Mouse (Mus musculus) liver, postnatal 0 days (tissue): ENCODE measurements around the gene R3hdm4. TPM values are rescaled to one million over a fixed set of nuclear protein-coding genes. Genes with fewer than 3 reads are reported as not detected.
A peak's percentile ranks its signal among the peaks of the same experiment; 100 is the strongest.
"Not testable (repeated sequence)": the region's sequence is repeated elsewhere in the genome, so short reads cannot be mapped to it uniquely, and the experiment has no call there.

Experiments
- ATAC-seq: fragments of 200-750 bp; cut with Nextera tagmentation; 2 replicates; pipeline ENCODE4 v1.8.0; 2017; ENCODE audit warnings: mild to moderate bottlenecking, moderate library complexity
- DNase-seq: peaks from one replicate; pipeline ENCODE4 v3.0.0-alpha.2; 2016
- H3K27ac ChIP-seq: fragments of 300-500 bp; sonication (generic); 2 replicates; pipeline ENCODE4 v1.5.1; 2014; ENCODE audit warnings: antibody characterized with exemption, moderate library complexity, mild to moderate bottlenecking, low read depth
- H3K27me3 ChIP-seq: fragments of 300-500 bp; sonication (generic); 2 replicates; pipeline ENCODE4 v1.6.1; 2014; ENCODE audit warnings: low read length, control low read depth, mixed read lengths; ENCODE audit not compliant: insufficient read depth
- H3K36me3 ChIP-seq: fragments of 300-500 bp; sonication (generic); replicated peaks from 2 replicates; pipeline ENCODE4 v1.6.1; 2014; ENCODE audit warnings: mild to moderate bottlenecking, control low read depth, low read length, moderate library complexity, mixed read lengths; ENCODE audit not compliant: insufficient read depth
- H3K4me1 ChIP-seq: fragments of 300-500 bp; sonication (generic); 2 replicates; pipeline ENCODE4 v1.6.1; 2014; ENCODE audit warnings: antibody characterized with exemption, mild to moderate bottlenecking, control low read depth; ENCODE audit not compliant: insufficient read depth
- H3K4me2 ChIP-seq: fragments of 300-500 bp; sonication (generic); 2 replicates; pipeline ENCODE4 v1.6.1; 2014; ENCODE audit warnings: low read depth, mild to moderate bottlenecking, low read length, moderate library complexity, mixed read lengths
- H3K4me3 ChIP-seq: fragments of 300-500 bp; sonication (generic); 2 replicates; pipeline ENCODE4 v1.5.1; 2014; ENCODE audit warnings: low read depth, low read length
- H3K9ac ChIP-seq: fragments of 300-500 bp; sonication (generic); replicated peaks from 2 replicates; pipeline ENCODE4 v1.6.1; 2014; ENCODE audit warnings: mild to moderate bottlenecking, moderate library complexity
- H3K9me3 ChIP-seq: fragments of 300-500 bp; sonication (generic); 2 replicates; pipeline ENCODE4 v1.6.1; 2016; ENCODE audit warnings: mild to moderate bottlenecking, control low read depth, low read length, mixed read lengths
- CTCF ChIP-seq: sonication (generic); IDR thresholded peaks from 2 replicates; pipeline ENCODE4 v1.5.1; 2016; ENCODE audit warnings: antibody characterized with exemption, low read depth
- EP300 ChIP-seq: IDR thresholded peaks from 2 replicates; pipeline ENCODE4 v1.6.1; 2016; ENCODE audit warnings: antibody characterized with exemption, low read depth, mild to moderate bottlenecking
- WGBS: fragments of 180-500 bp; shearing (Covaris S2); extraction: QIAGEN DNeasy Blood & Tissue Kit; methylation state at CpG from one replicate; pipeline ENCODE4 v1.1.7; 2014; ENCODE audit not compliant: insufficient replicate concordance; 5-methylcytosine and 5-hydroxymethylcytosine counted together
- polyA plus RNA-seq: library from polyadenylated mRNA; unstranded; fragments of >200 nt; fragmentation: Nextera tagmentation; extraction: Ambion mirVana; gene quantifications from 2 replicates; pipeline ENCODE4 v1.2.1, GENCODE M21; 2015

The R3hdm4 gene
- polyA plus RNA-seq, 1 experiment from 2014 or later: 51.7 TPM

DNA sequence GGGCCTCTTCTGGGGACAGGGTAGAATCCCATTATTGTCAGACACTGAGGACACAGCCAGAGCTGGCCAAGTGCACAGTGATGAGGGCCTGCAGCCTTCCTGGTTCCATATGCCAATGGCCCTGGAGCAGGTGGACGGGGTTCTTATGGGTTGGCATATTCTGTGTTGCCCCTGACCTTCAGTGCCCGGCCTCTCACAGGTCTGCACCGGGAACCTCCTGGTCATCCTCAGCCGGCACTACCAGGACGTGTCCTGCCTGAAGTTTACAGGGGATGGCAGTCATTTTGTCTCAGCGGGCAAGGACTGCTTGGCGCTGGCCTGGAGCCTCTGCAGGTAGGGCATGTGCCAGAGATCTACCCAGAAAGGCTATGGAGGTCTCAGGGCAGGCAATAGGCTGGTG lies 43.7 kb upstream of the R3hdm4 start:
- TF ChIP-seq CTCF: no peak
- no peak for TF ChIP-seq EP300
- H3K4me3 ChIP-seq: no peak overlapping the region
- H3K4me2 ChIP-seq: no peak overlapping the region
- no peaks in the 10 kb centered on the region for H3K9me3 ChIP-seq
- ATAC-seq (no peak), DNase-seq (no peak)
- H3K36me3 ChIP-seq: peaks cover 49% of the 10 kb centered on the region
- H3K9ac ChIP-seq: no peak overlapping the region
- WGBS: 92% methylated on average over 7 of the region's 7 CpGs
- no peaks in the 10 kb centered on the region for H3K27me3 ChIP-seq
- peaks cover 11% of the 10 kb centered on the region for H3K4me1 ChIP-seq
- H3K27ac ChIP-seq: no peak overlapping the region

DNA sequence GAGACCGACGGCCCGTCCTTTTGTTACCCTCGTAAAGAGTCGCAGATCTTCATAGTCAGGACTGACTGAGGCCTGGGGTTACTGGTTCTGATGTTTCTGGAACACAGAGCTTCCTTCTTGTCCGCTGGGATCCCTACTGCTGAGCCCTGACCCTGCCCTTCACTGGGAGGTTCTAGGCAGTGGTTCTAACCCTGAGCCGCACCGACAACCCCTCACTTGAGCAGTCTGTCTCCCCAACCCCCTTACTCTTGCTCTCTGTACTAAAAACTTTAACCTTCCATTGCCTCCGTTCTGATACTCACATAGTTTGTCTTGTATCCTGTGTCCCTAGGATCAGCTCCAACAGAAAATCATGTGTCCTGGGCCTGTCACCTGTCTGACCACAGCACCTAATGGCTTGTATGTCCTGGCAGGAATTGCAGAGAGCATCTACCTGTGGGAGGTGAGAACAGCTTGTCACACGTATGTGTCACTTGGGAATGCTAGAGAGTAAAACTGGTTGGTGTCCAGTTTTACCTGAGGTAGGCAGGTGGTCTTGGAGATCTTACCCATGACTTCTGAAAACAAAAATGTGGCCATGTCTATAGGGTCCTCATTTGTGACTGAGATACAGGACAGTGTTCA lies 39.8 kb upstream of the R3hdm4 start:
- ATAC-seq (no peak), DNase-seq (no peak)
- H3K27ac ChIP-seq: peak overlapping the region; percentile 52; the same call in 1 of the 2 replicates
- H3K9me3 ChIP-seq: no peaks in the 10 kb centered on the region
- WGBS: 7% methylated on average over 10 of the region's 10 CpGs
- H3K4me1 ChIP-seq: peaks cover 15% of the 10 kb centered on the region
- peak overlapping the region; percentile 99 for H3K4me2 ChIP-seq
- H3K36me3 ChIP-seq: peaks cover 24% of the 10 kb centered on the region
- H3K4me3 ChIP-seq: peak overlapping the region; percentile 98
- no peak for TF ChIP-seq EP300
- no peak for TF ChIP-seq CTCF
- H3K27me3 ChIP-seq: no peaks in the 10 kb centered on the region
- peak overlapping the region; percentile 83 for H3K9ac ChIP-seq

DNA sequence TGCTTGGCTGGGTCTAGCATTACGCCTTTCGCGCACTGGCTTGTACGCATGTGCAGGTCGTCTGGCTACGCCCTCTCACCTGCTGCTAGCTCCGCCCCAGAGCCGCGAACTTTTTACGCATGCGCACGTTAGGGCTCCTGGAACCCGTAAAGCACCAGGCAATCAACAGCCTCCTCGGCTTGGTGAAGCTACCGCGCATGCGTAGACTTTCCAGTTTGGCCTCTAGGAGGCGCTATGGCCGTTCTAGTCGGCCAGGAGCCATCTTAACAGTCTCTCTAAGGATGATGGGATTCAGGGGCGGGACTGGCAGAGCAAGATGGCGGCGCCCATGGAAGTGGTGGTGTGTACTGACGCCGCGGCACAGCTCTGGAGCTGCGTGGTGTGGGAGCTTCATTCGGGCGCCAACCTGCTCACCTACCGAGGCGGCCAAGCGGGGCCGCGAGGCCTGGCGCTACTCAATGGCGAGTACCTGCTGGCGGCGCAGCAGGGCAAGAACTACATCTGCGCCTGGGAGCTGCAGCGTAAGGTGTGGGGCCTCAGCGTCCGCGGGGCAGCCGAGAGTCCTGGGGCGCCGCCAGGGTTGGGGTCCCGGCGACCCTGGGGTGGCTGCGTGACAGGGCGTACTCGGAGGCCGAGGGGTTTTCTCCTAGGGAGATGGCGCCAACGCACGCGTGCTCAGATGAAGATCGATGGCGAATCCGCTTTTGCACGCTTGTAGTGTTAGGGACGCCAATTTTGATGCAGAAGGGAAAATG lies 39.0 kb upstream of the R3hdm4 start, which contains the start of gene Wdr18:
TSS of gene Wdr18 (plus strand) at position 306 of the 755 bp plus-strand sequence.
- Histone ChIP-seq H3K4me1 (peaks cover 15% of the 10 kb centered on the region), H3K9me3 (no peaks in the 10 kb centered on the region), H3K27me3 (no peaks in the 10 kb centered on the region), H3K4me2 (peak within 1 kb of the TSS; percentile 99), H3K36me3 (peaks cover 17% of the 10 kb centered on the region), H3K27ac (peak within 1 kb of the TSS; percentile 74), H3K4me3 (peak within 1 kb of the TSS; percentile 98), H3K9ac (peak within 1 kb of the TSS; percentile 83)
- DNase-seq: peak; percentile 100
- TF ChIP-seq EP300 (0 out of 2 replicates have a peak, but pooled peaks have one; percentile 14), CTCF (peak; percentile 100)
- under 1% methylated on average over 61 of the region's 61 CpGs for WGBS
- peak; percentile 94 for ATAC-seq

DNA sequence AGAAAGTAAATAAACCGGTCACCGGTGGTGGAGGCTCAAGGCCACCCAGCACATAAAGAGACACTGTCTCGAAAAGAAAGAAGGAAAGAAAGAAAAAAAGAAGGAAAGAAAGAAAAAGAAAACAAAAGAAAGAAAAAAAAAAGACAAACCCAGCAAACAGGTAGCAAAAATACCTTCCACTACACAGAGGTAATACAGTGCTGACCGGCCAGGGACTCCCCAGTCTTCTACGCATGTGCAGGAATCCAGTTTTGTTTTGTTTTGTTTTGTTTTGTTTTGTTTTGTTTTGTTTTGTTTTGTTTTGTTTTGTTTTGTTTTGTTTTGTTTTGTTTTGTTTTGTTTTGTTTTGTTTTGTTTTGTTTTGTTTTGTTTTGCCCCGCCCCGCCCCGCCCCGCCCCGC lies 38.4 kb upstream of the R3hdm4 start:
- H3K4me2 ChIP-seq: peak overlapping the region; percentile 53
- ATAC-seq: peak; percentile 26
- not testable (repeated sequence) for H3K9me3 ChIP-seq, DNase-seq, H3K27me3 ChIP-seq, H3K9ac ChIP-seq
- H3K27ac ChIP-seq: peak overlapping the region; percentile 74
- H3K4me1 ChIP-seq: peaks cover 15% of the 10 kb centered on the region
- WGBS: 34% methylated on average over 10 of the region's 10 CpGs
- peaks cover 12% of the 10 kb centered on the region for H3K36me3 ChIP-seq
- H3K4me3 ChIP-seq: peak overlapping the region; percentile 98; the same call in 1 of the 2 replicates

DNA sequence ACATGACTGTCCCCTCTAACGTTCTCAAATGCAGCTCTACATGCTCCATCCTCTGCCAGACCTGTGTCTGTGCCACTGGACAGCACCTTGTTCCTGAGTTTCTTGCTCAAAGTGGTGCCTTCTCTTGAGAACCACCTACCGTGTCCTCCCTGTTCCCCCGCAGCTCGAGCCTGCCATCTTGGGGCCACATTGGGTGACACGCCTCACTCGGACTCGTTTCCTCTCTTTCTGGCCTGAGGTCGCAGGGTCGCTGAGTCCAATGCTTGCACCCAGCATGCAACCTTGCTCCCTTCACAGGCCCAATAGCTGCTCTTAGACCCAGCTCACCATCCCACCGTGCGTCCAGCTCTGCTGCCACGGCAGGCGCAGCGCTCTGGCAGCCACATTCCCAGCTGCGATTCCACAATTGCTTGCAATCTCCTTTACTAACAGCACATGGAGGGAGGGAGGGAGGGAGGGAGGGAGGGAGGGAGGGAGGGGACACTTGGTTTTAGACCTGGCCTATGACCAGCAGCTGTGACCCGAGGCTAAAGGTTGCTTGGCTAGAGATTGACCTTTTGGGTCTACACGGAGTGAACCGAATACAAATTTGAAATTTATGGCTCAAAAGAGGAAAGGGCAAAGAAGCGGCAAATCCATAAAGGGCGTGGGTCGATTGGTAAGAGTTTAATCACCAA lies 37.3 kb upstream of the R3hdm4 start:
- DNase-seq (peak; percentile 88), ATAC-seq (peak; percentile 28)
- 16% methylated on average over 21 of the region's 21 CpGs for WGBS
- H3K9ac ChIP-seq: no peak overlapping the region
- TF ChIP-seq CTCF (peak; percentile 99), EP300 (no peak)
- peaks cover 15% of the 10 kb centered on the region for H3K36me3 ChIP-seq
- no peaks in the 10 kb centered on the region for H3K9me3 ChIP-seq
- no peaks in the 10 kb centered on the region for H3K27me3 ChIP-seq
- peaks cover 15% of the 10 kb centered on the region for H3K4me1 ChIP-seq
- H3K27ac ChIP-seq: peak overlapping the region; percentile 57
- H3K4me2 ChIP-seq: peak overlapping the region; percentile 47
- no peak overlapping the region for H3K4me3 ChIP-seq

DNA sequence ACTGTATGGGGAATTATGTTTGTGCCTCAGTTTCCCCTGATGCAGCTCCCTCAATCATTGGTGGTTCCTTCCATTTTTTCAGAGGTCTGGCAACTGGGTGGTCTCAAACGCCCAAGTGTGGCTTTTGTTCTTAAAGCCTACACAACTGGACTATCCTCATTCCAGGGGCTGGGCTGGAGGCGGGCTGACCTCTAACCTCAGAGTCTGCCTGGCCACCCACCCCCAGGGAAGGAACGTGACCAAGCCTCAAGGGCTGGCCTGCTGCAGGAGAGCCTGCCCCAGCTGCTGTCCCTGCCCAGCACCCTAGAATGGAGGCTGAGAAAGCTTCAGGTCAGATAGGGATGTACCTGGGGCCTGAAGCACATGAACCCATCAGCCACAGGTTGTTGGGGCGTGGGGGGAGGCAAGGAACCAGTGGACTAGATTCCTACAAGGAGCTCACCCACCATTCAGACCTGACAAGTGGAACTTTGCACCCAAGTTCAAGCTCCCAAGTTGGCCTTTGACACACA lies 35.7 kb upstream of the R3hdm4 start:
- no peak for DNase-seq
- no peak overlapping the region for H3K4me3 ChIP-seq
- peaks cover 14% of the 10 kb centered on the region for H3K36me3 ChIP-seq
- TF ChIP-seq CTCF (no peak), EP300 (no peak)
- WGBS: 51% methylated on average over 4 of the region's 4 CpGs
- H3K27ac ChIP-seq: no peak overlapping the region
- H3K4me2 ChIP-seq: no peak overlapping the region
- H3K9ac ChIP-seq: no peak overlapping the region
- ATAC-seq: no peak
- H3K9me3 ChIP-seq: no peaks in the 10 kb centered on the region
- no peaks in the 10 kb centered on the region for H3K27me3 ChIP-seq
- H3K4me1 ChIP-seq: peaks cover 15% of the 10 kb centered on the region
